7 mouse cellular contexts compared by ENCODE assay signal in genomic region chr9:108290016-108290750, GRCm38 (mm10). TPM values are rescaled to one million over a fixed set of nuclear protein-coding genes. Genes with fewer than 3 reads are reported as not detected.
DNase-seq lines count a peak whose midpoint lies in the region; ATAC-seq and TF ChIP-seq lines count a peak whose summit lies in the region.

Nicn1 (plus strand) TSS chr9:108290429.

- H3K27ac ChIP-seq in embryonic facial prominence, embryonic 10.5 days (replicated peaks) = peak within 1 kb of the TSS; percentile 93
- no peak within 1 kb of the TSS for H3K27ac ChIP-seq in intestine, postnatal 0 days (ENCODE audit: low read depth, low read length)
- H3K27ac ChIP-seq in midbrain, embryonic 12.5 days (replicated peaks) = peak within 1 kb of the TSS; percentile 90
- peak within 1 kb of the TSS; percentile 12; the same call in 1 of the 2 replicates for H3K27ac ChIP-seq in small intestine, adult 2 months (ENCODE audit: insufficient read depth, low read depth, low read length)

- H3K4me2 ChIP-seq in intestine, postnatal 0 days (replicated peaks; ENCODE audit: low read depth) = peak within 1 kb of the TSS; percentile 74
- H3K4me2 ChIP-seq in midbrain, embryonic 12.5 days (replicated peaks) = peak within 1 kb of the TSS; percentile 66

- WGBS in embryonic facial prominence, embryonic 10.5 days = under 1% methylated on average over 32 of the region's 32 CpGs
- under 1% methylated on average over 32 of the region's 32 CpGs for WGBS in intestine, postnatal 0 days
- under 1% methylated on average over 32 of the region's 32 CpGs for WGBS in midbrain, embryonic 12.5 days
- under 1% methylated on average over 32 of the region's 32 CpGs for WGBS in small intestine, adult 2 months

- H3K4me1 ChIP-seq in embryonic facial prominence, embryonic 10.5 days = peaks cover 12% of the 10 kb centered on the region
- H3K4me1 ChIP-seq in intestine, postnatal 0 days (replicated peaks; ENCODE audit: control insufficient read depth, insufficient read depth, low read length) = no peaks in the 10 kb centered on the region
- H3K4me1 ChIP-seq in midbrain, embryonic 12.5 days = peaks cover 10% of the 10 kb centered on the region
- peaks cover 3% of the 10 kb centered on the region; the same call in 1 of the 2 replicates for H3K4me1 ChIP-seq in small intestine, adult 2 months (ENCODE audit: control insufficient read depth, insufficient read depth, insufficient read length, low read length)

- H3K36me3 ChIP-seq in embryonic facial prominence, embryonic 10.5 days (replicated peaks) = peaks cover 15% of the 10 kb centered on the region
- no peaks in the 10 kb centered on the region for H3K36me3 ChIP-seq in intestine, postnatal 0 days (ENCODE audit: control insufficient read depth, insufficient read depth)
- H3K36me3 ChIP-seq in midbrain, embryonic 12.5 days = peaks cover 15% of the 10 kb centered on the region; the same call in 1 of the 2 replicates
- no peaks in the 10 kb centered on the region for H3K36me3 ChIP-seq in small intestine, adult 2 months (ENCODE audit: control insufficient read depth, insufficient read depth, low read length)

- no peak for TF ChIP-seq POLR2A in small intestine, adult 2 months (IDR thresholded peaks at IDR 0.05; ENCODE audit: low read depth, low read length)

- no peaks in the 10 kb centered on the region for H3K9me3 ChIP-seq in embryonic facial prominence, embryonic 10.5 days
- H3K9me3 ChIP-seq in intestine, postnatal 0 days (ENCODE audit: control insufficient read depth) = no peaks in the 10 kb centered on the region
- H3K9me3 ChIP-seq in midbrain, embryonic 12.5 days = no peaks in the 10 kb centered on the region

- H3K4me3 ChIP-seq in embryonic facial prominence, embryonic 10.5 days = peak within 1 kb of the TSS; percentile 69
- peak within 1 kb of the TSS; percentile 51 for H3K4me3 ChIP-seq in intestine, postnatal 0 days (ENCODE audit: low read depth, low read length)
- H3K4me3 ChIP-seq in midbrain, embryonic 12.5 days = peak within 1 kb of the TSS; percentile 58
- peak within 1 kb of the TSS; percentile 83 for H3K4me3 ChIP-seq in small intestine, adult 2 months (ENCODE audit: low read depth, low read length)

- DNase-seq in adrenal gland, postnatal 10 days = peak; percentile 90
- peak; percentile 90 for DNase-seq in embryonic facial prominence, embryonic 10.5 days (ENCODE audit: low spot score)
- peak; percentile 91 for DNase-seq in gonadal fat pad, adult 2 months (ENCODE audit: low read depth)
- peak; percentile 91 for DNase-seq in left cerebral cortex, postnatal 4 days

- ATAC-seq in intestine, postnatal 0 days = peak; percentile 92
- peak; percentile 97 for ATAC-seq in midbrain, embryonic 12.5 days (ENCODE audit: low FRiP score, low read depth)

- H3K27me3 ChIP-seq in embryonic facial prominence, embryonic 10.5 days (replicated peaks; ENCODE audit: low read depth, poor library complexity, severe bottlenecking) = no peaks in the 10 kb centered on the region
- H3K27me3 ChIP-seq in intestine, postnatal 0 days (replicated peaks; ENCODE audit: control insufficient read depth, insufficient read depth, low read length) = no peaks in the 10 kb centered on the region
- no peaks in the 10 kb centered on the region for H3K27me3 ChIP-seq in midbrain, embryonic 12.5 days
- no peaks in the 10 kb centered on the region for H3K27me3 ChIP-seq in small intestine, adult 2 months (ENCODE audit: control insufficient read depth, insufficient read depth, low read length)

- peak within 1 kb of the TSS; percentile 35; the same call in 1 of the 2 replicates for H3K9ac ChIP-seq in intestine, postnatal 0 days (ENCODE audit: low read depth, low read length)
- H3K9ac ChIP-seq in midbrain, embryonic 12.5 days (replicated peaks) = peak within 1 kb of the TSS; percentile 63

- intact Hi-C loops in left cerebral cortex, postnatal 4 days (cut with DNase I) = no loop called here

- 0 out of 2 replicates have a peak, but pooled peaks have one; percentile 9 for TF ChIP-seq CTCF in intestine, postnatal 0 days (IDR thresholded peaks at IDR 0.05; ENCODE audit: low read depth)
- TF ChIP-seq CTCF in small intestine, adult 2 months (IDR thresholded peaks at IDR 0.05; ENCODE audit: extremely low read depth, insufficient read length, insufficient replicate concordance, low read depth, low read length) = no peak

RNA-seq across cellular contexts. Expression of gene Nicn1, which starts in this region (rescaled TPM):
- total RNA-seq in adrenal gland, postnatal 10 days (2021) = 10 to 100 TPM; 20.2 to 28.6 TPM
- 38.3 and 39.3 TPM in 2 replicates for polyA plus RNA-seq in embryonic facial prominence, embryonic 10.5 days (2016; fragmentation: Nextera tagmentation; extraction: Ambion mirVana)
- polyA plus RNA-seq in gonadal fat pad, adult 2 months (2012; rRNA removed) = 26.4 and 27.3 TPM in 2 replicates
- polyA plus RNA-seq in intestine, postnatal 0 days (2015; fragmentation: Nextera tagmentation; extraction: Ambion mirVana) = 12.4 and 15.6 TPM in 2 replicates
- 100 to 1,000 TPM; 101 to 118 TPM for total RNA-seq in left cerebral cortex, postnatal 4 days (2021)
- 67.9 and 78.4 TPM in 2 replicates for polyA plus RNA-seq in midbrain, embryonic 12.5 days (2016; fragmentation: Nextera tagmentation; extraction: Ambion mirVana)
- polyA plus RNA-seq in small intestine, adult 2 months (2012; rRNA removed) = 2.9 and 3.9 TPM in 2 replicates
